Mouse (Mus musculus) right cerebral cortex, adult 18-20 months (tissue): ENCODE measurements around the gene Rpl3l.
"Not testable (repeated sequence)": the region's sequence is repeated elsewhere in the genome, so short reads cannot be mapped to it uniquely, and the experiment has no call there.

Experiments
- DNase-seq: peaks from one replicate; pipeline ENCODE4 v3.0.0; 2022; ENCODE audit warnings: mixed read lengths

Rpl3l gene

GRCm38 (mm10) chr17:24720616-24721015 is 7.0 kb upstream of the Rpl3l start:
- DNase-seq = not testable (repeated sequence)

GRCm38 (mm10) chr17:24721383-24721955 is 6.2 kb upstream of the Rpl3l start:
- DNase-seq = not testable (repeated sequence)

- DNase-seq = no peak
Observed at GRCm38 (mm10) chr17:24722220-24722924, 5.2 kb upstream of the Rpl3l start.

GRCm38 (mm10) chr17:24723122-24723880 is 4.3 kb upstream of the Rpl3l start:
- no peak for DNase-seq

- DNase-seq = no peak
Observed at GRCm38 (mm10) chr17:24723881-24724180, 3.8 kb upstream of the Rpl3l start.

- peak; percentile 94 for DNase-seq
Observed at GRCm38 (mm10) chr17:24724184-24724583, 3.4 kb upstream of the Rpl3l start, which contains the start of gene Ndufb10. Gene Ndufb10, minus strand, starts transcription at chr17:24724478.

GRCm38 (mm10) chr17:24725637-24726390 is 1.8 kb upstream of the Rpl3l start:
- DNase-seq = no peak

GRCm38 (mm10) chr17:24728184-24728583 is 564 bp downstream of the Rpl3l start:
- DNase-seq = no peak

- no peak for DNase-seq
Observed at GRCm38 (mm10) chr17:24729067-24729466, 1.4 kb downstream of the Rpl3l start.

GRCm38 (mm10) chr17:24730787-24731186 is 3.2 kb downstream of the Rpl3l start:
- DNase-seq = no peak

GRCm38 (mm10) chr17:24732233-24732935 is 4.8 kb downstream of the Rpl3l start:
- no peak for DNase-seq

- no peak for DNase-seq
Observed at GRCm38 (mm10) chr17:24733434-24734050, 5.9 kb downstream of the Rpl3l start.

GRCm38 (mm10) chr17:24734513-24734912 is 6.9 kb downstream of the Rpl3l start:
- DNase-seq = no peak

- DNase-seq = no peak
Observed at GRCm38 (mm10) chr17:24735446-24735845, 7.8 kb downstream of the Rpl3l start.

- DNase-seq = peak; percentile 96
Observed at GRCm38 (mm10) chr17:24736330-24737051, 8.9 kb downstream of the Rpl3l start, which contains the start of gene Msrb1. Gene Msrb1, plus strand, starts transcription at chr17:24736642.

- no peak for DNase-seq
Observed at GRCm38 (mm10) chr17:24737135-24737810, 9.7 kb downstream of the Rpl3l start.

GRCm38 (mm10) chr17:24738238-24738637 is 10.6 kb downstream of the Rpl3l start:
- DNase-seq = no peak

GRCm38 (mm10) chr17:24739926-24740325 is 12.3 kb downstream of the Rpl3l start:
- no peak for DNase-seq

- DNase-seq = no peak
Observed at GRCm38 (mm10) chr17:24742307-24742706, 14.7 kb downstream of the Rpl3l start.

GRCm38 (mm10) chr17:24743896-24744295 is 16.3 kb downstream of the Rpl3l start:
- no peak for DNase-seq

- no peak for DNase-seq
Observed at GRCm38 (mm10) chr17:24744381-24744780, 16.8 kb downstream of the Rpl3l start.
